Mouse (Mus musculus): ENCODE results near the gene Pitpnc1.

DNA sequence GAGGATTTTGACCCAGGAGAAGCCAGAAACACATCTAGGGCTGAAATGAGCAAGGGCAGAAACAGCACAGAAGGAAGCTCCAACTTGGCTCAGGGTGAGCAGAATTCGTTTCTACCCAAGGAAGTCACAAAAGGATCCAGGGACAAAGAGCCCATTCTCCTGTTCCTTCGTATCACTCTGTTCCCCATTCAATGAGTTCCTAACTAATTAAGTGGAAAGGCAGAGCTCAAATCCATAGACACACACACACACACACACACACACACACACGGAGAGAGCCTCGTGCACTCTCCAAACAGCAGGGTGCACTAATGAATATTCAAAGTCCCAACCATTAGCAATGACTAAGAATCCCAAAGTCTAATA, 54.0 kb downstream of the Pitpnc1 start:
- TF ChIP-seq EP300 (optimal IDR thresholded peaks at IDR 0.05), result no peak
- TF ChIP-seq CTCF (IDR thresholded peaks at IDR 0.05; ENCODE audit: low read depth), result no peak

All from stomach, postnatal 0 days (tissue).